Comparison of ENCODE assay signal across 13 mouse cellular contexts in the genomic region with DNA sequence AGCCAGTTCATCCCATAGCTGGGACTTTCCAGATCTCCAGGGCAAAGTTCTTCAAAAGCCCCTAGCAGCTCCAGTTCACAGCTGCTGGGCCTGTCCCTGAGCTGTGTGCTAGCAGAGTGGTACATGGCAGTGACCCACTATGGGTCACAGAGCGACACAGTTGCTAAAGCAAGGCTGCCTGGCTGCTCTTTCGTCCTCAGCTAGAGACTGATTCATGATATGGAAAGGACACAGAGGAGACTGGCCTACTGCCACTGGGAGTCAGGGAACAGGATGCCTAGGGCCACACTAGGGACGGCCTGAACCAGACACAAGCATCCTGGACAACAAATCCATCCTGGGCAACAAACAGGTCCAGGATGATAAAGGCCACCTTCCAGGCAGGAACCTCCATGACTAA. TPM values are rescaled to one million over a fixed set of nuclear protein-coding genes. Genes with fewer than 3 reads are reported as not detected.
DNase-seq lines count a peak whose midpoint lies in the region; ATAC-seq lines count a peak whose summit lies in the region.
"Had no signal": no experiment of that assay in that cellular context is flagged by ENCODE, and none has a peak within 500 bp of the region (broad histone marks: within the 10 kb centered on the region; RNA-seq: fewer than 3 reads in every experiment).

No protein-coding gene starts in this region.

- peaks cover 55% of the 10 kb centered on the region for H3K36me3 ChIP-seq in embryonic facial prominence, embryonic 10.5 days (replicated peaks)
- H3K36me3 ChIP-seq in hindbrain, embryonic 15.5 days = no peaks in the 10 kb centered on the region

- no peak overlapping the region for H3K9ac ChIP-seq in hindbrain, embryonic 15.5 days

- no peak for ATAC-seq in hindbrain, embryonic 15.5 days (ENCODE audit: low FRiP score, low read depth)
- ATAC-seq: intestine, postnatal 0 days had no signal

- DNase-seq in cerebellum, adult 9-10 months = peak; percentile 34
- DNase-seq in cerebellum, adult 11-12 months = no peak
- DNase-seq in kidney, postnatal 25 days = peak; percentile 29 to 66
- no peak for DNase-seq in kidney, adult 11 months
- DNase-seq in embryonic facial prominence, embryonic 10.5 days (ENCODE audit: low spot score) = no peak
- no peak for DNase-seq in left cerebral cortex, adult 8-10 months (ENCODE audit: low spot score in 2 of 2)
- no peak for DNase-seq in c-Kit-positive CD71-positive TER-119-positive erythroid progenitor cells, embryonic 14.5 days (ENCODE audit: low spot score)
- DNase-seq: cerebellum, postnatal 14 days; gastrocnemius, postnatal 36 days; right cerebral cortex, postnatal 14 days had no signal

- no peak overlapping the region for H3K4me2 ChIP-seq in hindbrain, embryonic 15.5 days

- 0 out of 2 replicates have a peak overlapping the region, but pooled peaks have one; percentile 21 for H3K27ac ChIP-seq in embryonic facial prominence, embryonic 10.5 days (replicated peaks)
- peak overlapping the region; percentile 55 for H3K27ac ChIP-seq in hindbrain, embryonic 15.5 days (replicated peaks)

- H3K27me3 ChIP-seq in embryonic facial prominence, embryonic 10.5 days (replicated peaks; ENCODE audit: low read depth, poor library complexity, severe bottlenecking) = no peaks in the 10 kb centered on the region
- no peaks in the 10 kb centered on the region for H3K27me3 ChIP-seq in hindbrain, embryonic 15.5 days

- H3K4me1 ChIP-seq in embryonic facial prominence, embryonic 10.5 days = peaks cover 72% of the 10 kb centered on the region
- H3K4me1 ChIP-seq in hindbrain, embryonic 15.5 days (replicated peaks) = peaks cover 75% of the 10 kb centered on the region

- no peak overlapping the region for H3K4me3 ChIP-seq in embryonic facial prominence, embryonic 10.5 days
- H3K4me3 ChIP-seq in hindbrain, embryonic 15.5 days = no peak overlapping the region
- H3K4me3 ChIP-seq: myocyte had no signal

- WGBS in embryonic facial prominence, embryonic 10.5 days = 79% methylated on average over 3 of the region's 3 CpGs
- WGBS in hindbrain, embryonic 15.5 days = 64% methylated on average over 3 of the region's 3 CpGs

- H3K9me3 ChIP-seq in embryonic facial prominence, embryonic 10.5 days = no peaks in the 10 kb centered on the region
- H3K9me3 ChIP-seq in hindbrain, embryonic 15.5 days = no peaks in the 10 kb centered on the region

RNA-seq across cellular contexts. Expression of a gene that starts 53.8 kb away (rescaled TPM):
- 19.2 and 19.8 TPM in 2 replicates for polyA plus RNA-seq in embryonic facial prominence, embryonic 10.5 days (2016; fragmentation: Nextera tagmentation; extraction: Ambion mirVana)
- 26.3 and 28.7 TPM in 2 replicates for polyA plus RNA-seq in hindbrain, embryonic 15.5 days (2015; fragmentation: Nextera tagmentation; extraction: Ambion mirVana)
- 100 to 1,000 TPM; 171 to 184 (median 179) TPM for total RNA-seq in left cerebral cortex, adult 8-10 months (2022)

Comparison
In these comparisons a context has a peak if more than half of its experiments do, and no peak if none do; other contexts are left out.
1. DNase-seq: peak in cerebellum, adult 9-10 months (single experiment) and kidney, postnatal 25 days (2 of 2); none in cerebellum, adult 11-12 months (single experiment), kidney, adult 11 months (single experiment), embryonic facial prominence, embryonic 10.5 days (single experiment), left cerebral cortex, adult 8-10 months (0 of 2) and c-Kit-positive CD71-positive TER-119-positive erythroid progenitor cells, embryonic 14.5 days (single experiment).